Mouse (Mus musculus) midbrain, embryonic 15.5 days (tissue): ENCODE measurements around the gene Ankrd11. TPM values are rescaled to one million over a fixed set of nuclear protein-coding genes. Genes with fewer than 3 reads are reported as not detected.

ENCODE experiments used
- ATAC-seq: fragments of 200-750 bp; cut with Nextera tagmentation; replicated peaks from 2 replicates; pipeline ENCODE4 v1.8.0; 2017; ENCODE audit warnings: moderate TSS enrichment
- H3K27ac ChIP-seq: fragments of 300-500 bp; sonication (generic); 2 replicates; pipeline ENCODE4 v1.5.1; 2015; ENCODE audit warnings: mild to moderate bottlenecking, inconsistent platforms
- H3K27me3 ChIP-seq: fragments of 300-500 bp; sonication (generic); replicated peaks from 2 replicates; pipeline ENCODE4 v1.6.1; 2015; ENCODE audit warnings: inconsistent platforms
- H3K36me3 ChIP-seq: fragments of 300-500 bp; sonication (generic); replicated peaks from 2 replicates; pipeline ENCODE4 v1.6.1; 2015; ENCODE audit warnings: inconsistent platforms
- H3K4me1 ChIP-seq: fragments of 300-500 bp; sonication (generic); 2 replicates; pipeline ENCODE4 v1.6.1; 2015; ENCODE audit warnings: inconsistent platforms
- H3K4me2 ChIP-seq: fragments of 300-500 bp; sonication (generic); 2 replicates; pipeline ENCODE4 v1.6.1; 2015; ENCODE audit warnings: inconsistent platforms, mild to moderate bottlenecking, moderate library complexity
- H3K4me3 ChIP-seq: fragments of 300-500 bp; sonication (generic); 2 replicates; pipeline ENCODE4 v1.5.1; 2015; ENCODE audit warnings: mild to moderate bottlenecking, inconsistent platforms
- H3K9ac ChIP-seq: fragments of 300-500 bp; sonication (generic); 2 replicates; pipeline ENCODE4 v1.6.1; 2015; ENCODE audit warnings: mild to moderate bottlenecking, inconsistent platforms
- H3K9me3 ChIP-seq: fragments of 300-500 bp; sonication (generic); 2 replicates; pipeline ENCODE4 v1.6.1; 2016; ENCODE audit warnings: inconsistent platforms
- whole genome bisulfite sequencing: fragments of 180-500 bp; shearing (Covaris S2); methylation state at CpG from one replicate; pipeline ENCODE4 v1.1.7; 2015; ENCODE audit warnings: mixed read lengths; 5-methylcytosine and 5-hydroxymethylcytosine counted together
- polyA plus RNA-seq: library from polyadenylated mRNA; unstranded; fragments of >200 nt; fragmentation: Nextera tagmentation; extraction: Ambion mirVana; gene quantifications from 2 replicates; pipeline ENCODE4 v1.2.1, GENCODE M21; 2015

Gene Ankrd11
- polyA plus RNA-seq, 1 experiment from 2014 or later = 69.4 TPM

DNA sequence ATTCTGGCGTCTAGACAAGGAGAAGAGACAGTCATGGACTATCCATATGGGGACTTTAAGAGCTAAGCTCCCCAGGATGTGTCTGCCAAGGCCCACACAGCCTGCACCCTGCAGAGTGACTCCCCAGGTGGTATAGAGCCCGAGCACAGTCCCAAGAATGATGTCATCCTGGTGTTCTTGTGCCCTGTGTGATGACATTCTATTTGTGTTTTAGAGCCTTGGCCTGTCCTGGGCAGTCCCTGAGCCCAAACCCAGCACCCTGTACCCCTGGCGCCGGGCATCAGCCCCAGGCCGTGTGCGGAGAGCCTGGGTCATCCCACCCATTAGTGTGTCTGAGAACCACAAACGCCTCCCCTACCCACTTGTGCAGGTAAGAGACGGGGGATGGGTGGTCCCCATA is 185.8 kb downstream of the Ankrd11 start:
- no peak overlapping the region for H3K9ac ChIP-seq
- H3K27ac ChIP-seq = no peak overlapping the region
- 85% methylated on average over 8 of the region's 8 CpGs for WGBS
- H3K4me1 ChIP-seq = peaks cover 8% of the 10 kb centered on the region; the same call in 1 of the 2 replicates
- no peak for ATAC-seq
- H3K9me3 ChIP-seq = no peaks in the 10 kb centered on the region
- no peak overlapping the region for H3K4me2 ChIP-seq
- H3K27me3 ChIP-seq = no peaks in the 10 kb centered on the region
- H3K36me3 ChIP-seq = no peaks in the 10 kb centered on the region
- no peak overlapping the region for H3K4me3 ChIP-seq

DNA sequence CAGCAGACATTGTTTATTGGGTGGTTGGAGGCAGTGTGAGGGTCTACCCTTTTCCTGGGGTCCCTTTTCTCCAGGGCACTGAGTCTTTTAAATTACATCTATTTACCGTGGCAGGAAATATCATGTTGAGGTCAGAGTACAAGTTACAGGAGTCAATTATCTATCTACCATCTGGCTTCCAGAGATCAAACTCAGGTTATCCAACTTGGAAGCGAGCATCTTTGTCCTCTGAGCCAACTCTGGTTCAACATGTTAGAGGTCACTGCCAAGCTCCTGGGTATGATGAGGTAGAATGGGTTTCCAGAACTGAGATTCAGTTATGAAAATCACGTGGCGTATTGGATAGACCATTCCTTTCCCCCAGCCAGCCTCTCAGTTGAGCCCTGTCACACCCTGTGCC is 187.0 kb downstream of the Ankrd11 start:
- 88% methylated on average over 4 of the region's 4 CpGs for WGBS
- Histone ChIP-seq H3K27ac (no peak overlapping the region), H3K4me3 (no peak overlapping the region), H3K36me3 (no peaks in the 10 kb centered on the region), H3K4me1 (peaks cover 8% of the 10 kb centered on the region; the same call in 1 of the 2 replicates), H3K4me2 (no peak overlapping the region), H3K9ac (no peak overlapping the region), H3K27me3 (no peaks in the 10 kb centered on the region), H3K9me3 (no peaks in the 10 kb centered on the region)
- ATAC-seq = no peak

DNA sequence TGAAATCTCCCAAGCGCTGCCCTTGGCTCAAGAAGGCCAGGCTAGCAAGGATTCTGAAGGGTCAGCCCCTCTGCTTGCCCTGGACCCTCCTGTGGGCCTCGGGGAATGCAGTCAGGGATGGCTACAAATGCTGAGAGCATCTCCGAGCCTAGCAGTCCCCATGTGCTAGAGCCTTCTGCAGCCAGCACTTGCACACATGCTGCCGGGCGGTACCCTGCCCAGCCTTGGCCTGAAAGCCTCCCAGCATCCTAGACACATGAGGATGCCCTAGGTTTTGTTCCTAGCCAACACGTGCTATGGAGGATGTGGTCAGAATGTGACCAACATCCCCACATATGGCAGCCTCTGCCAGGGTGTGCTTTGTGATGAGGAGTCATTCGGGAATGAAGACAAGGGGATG is 187.7 kb downstream of the Ankrd11 start:
- Histone ChIP-seq H3K27me3 (no peaks in the 10 kb centered on the region), H3K36me3 (no peaks in the 10 kb centered on the region), H3K9ac (no peak overlapping the region), H3K4me3 (no peak overlapping the region), H3K27ac (no peak overlapping the region), H3K9me3 (no peaks in the 10 kb centered on the region), H3K4me1 (peaks cover 8% of the 10 kb centered on the region; the same call in 1 of the 2 replicates), H3K4me2 (no peak overlapping the region)
- 82% methylated on average over 7 of the region's 7 CpGs for WGBS
- ATAC-seq = no peak

DNA sequence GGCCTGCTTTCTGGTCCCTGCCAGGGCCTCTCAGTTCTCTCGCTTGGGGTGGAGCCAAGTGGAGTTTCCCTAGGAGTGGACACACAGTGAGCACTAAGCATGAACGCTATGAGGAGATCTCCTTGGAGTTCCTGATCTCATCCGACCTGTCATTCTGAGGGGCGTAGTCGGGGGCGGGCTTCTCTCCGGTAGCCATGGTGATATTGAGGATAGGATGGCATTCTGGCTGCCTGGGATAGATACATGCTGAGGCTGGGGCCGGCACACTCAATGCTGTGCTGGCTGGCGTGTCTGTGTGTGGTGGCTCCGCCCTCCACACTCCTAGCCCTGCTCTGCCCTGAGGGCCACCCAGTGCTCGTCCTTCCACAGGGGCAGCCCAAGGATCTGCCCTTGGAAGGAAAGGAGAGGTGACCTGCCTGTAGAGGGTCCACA is 188.7 kb downstream of the Ankrd11 start:
- H3K36me3 ChIP-seq = no peaks in the 10 kb centered on the region

DNA sequence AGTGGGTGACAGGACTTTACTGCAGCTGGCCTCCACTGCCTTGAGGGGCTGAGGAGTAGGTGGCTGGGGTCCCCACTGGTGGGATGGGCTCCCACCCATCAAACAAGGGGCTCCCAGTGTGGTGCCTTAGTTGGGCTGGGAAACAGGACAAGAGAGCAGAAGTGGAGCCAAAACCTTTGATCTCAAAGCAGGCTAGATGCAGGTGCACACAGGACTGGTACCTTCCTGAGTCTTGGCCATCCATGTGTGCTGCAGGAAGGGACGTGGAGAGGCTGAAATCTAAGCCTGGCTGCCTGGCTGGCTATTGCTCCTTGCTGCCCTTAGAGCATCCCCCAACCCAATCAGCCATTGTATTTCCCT is 189.6 kb downstream of the Ankrd11 start:
- H3K9me3 ChIP-seq = no peaks in the 10 kb centered on the region
- H3K27me3 ChIP-seq = no peaks in the 10 kb centered on the region
- H3K4me2 ChIP-seq = no peak overlapping the region
- 56% methylated on average over 1 of the region's 1 CpGs for WGBS
- H3K9ac ChIP-seq = no peak overlapping the region
- H3K4me3 ChIP-seq = no peak overlapping the region
- no peak overlapping the region for H3K27ac ChIP-seq
- no peak for ATAC-seq
- H3K4me1 ChIP-seq = peaks cover 12% of the 10 kb centered on the region; the same call in 1 of the 2 replicates
- no peaks in the 10 kb centered on the region for H3K36me3 ChIP-seq

More for the DNA sequence above, 188.7 kb downstream of the Ankrd11 start:
- ATAC-seq = peak; percentile 63; the same call in 1 of the 2 replicates
- H3K4me3 ChIP-seq = no peak overlapping the region
- no peak overlapping the region for H3K9ac ChIP-seq
- H3K9me3 ChIP-seq = no peaks in the 10 kb centered on the region
- no peak overlapping the region for H3K27ac ChIP-seq
- H3K4me2 ChIP-seq = no peak overlapping the region
- no peaks in the 10 kb centered on the region for H3K27me3 ChIP-seq
- peaks cover 8% of the 10 kb centered on the region; the same call in 1 of the 2 replicates for H3K4me1 ChIP-seq
- WGBS = 6% methylated on average over 11 of the region's 11 CpGs

DNA sequence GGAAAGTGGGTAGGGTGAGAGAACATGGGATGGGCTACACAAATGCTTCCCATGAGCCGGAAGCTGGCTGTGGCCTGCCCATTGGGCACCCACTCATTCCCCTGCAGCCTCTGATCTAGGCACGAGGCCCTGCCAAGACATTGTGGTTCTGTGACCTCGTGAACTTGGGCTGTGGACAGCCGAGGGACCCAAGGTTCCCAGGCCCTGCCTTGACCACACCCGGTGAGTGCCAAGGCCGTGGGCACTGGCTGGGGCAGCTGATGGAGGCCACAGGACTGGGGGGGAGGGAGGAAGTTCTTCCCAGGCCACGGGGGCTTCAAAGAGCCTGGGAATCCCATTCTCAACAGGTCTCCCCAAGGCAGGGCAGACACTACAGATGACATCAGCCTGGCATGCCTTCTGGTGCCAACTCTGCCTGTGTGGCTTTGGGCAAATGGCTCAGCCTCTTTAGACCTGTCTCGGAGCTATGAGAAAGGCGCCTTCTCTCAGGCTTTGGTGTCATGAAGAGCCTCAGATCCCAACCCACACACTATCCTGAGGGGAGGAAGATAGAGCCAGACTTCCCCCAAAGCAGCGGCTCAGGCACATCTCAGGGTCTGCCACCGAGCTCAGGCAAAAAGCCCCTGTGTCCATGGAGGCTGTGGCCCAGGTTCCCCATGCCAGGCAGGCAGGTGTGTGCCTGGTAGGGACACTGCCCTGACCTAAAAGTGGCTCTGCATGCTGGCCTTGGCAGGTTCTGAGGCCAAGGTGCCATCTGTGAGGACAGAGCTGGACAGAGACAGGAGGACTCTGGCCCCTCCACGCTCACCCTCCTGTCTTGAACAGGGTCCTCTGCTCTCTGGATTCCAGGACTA is 190.2 kb downstream of the Ankrd11 start:
- no peak overlapping the region for H3K27ac ChIP-seq
- peaks cover 12% of the 10 kb centered on the region; the same call in 1 of the 2 replicates for H3K4me1 ChIP-seq
- 82% methylated on average over 12 of the region's 12 CpGs for WGBS
- H3K4me3 ChIP-seq = no peak overlapping the region
- no peak overlapping the region for H3K9ac ChIP-seq
- no peak overlapping the region for H3K4me2 ChIP-seq
- no peaks in the 10 kb centered on the region for H3K36me3 ChIP-seq
- no peaks in the 10 kb centered on the region for H3K9me3 ChIP-seq
- no peaks in the 10 kb centered on the region for H3K27me3 ChIP-seq
- no peak for ATAC-seq

DNA sequence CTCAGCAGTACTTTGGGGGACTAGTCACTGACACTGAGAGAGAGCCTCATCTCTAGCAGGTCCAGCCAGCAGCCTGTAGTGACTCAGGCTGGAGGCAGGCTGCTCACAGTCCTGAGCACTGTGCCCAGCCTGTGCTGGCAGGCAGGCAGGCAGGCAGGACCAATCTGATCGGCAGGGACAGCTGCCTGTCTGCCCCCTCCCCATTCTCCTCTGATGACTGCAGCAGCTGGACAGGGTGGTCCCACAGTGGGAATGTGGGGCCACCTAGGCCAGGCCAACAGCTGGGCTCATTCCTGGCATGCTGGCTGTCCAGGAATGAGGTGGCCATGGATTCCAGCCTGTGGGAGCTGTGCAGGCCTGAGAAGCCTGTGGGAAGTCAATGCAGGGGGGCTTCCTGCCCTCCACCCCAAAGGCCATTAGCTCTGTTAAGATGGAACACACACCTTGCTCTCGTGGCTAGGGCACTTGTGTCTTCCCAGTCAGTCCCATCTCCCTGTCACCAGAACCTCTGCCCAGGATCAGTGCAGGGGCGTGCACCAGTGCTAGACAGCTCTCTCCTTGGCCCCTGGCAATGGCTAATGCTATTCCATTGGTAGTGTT is 191.3 kb downstream of the Ankrd11 start:
- no peak overlapping the region for H3K9ac ChIP-seq
- no peaks in the 10 kb centered on the region for H3K9me3 ChIP-seq
- H3K4me2 ChIP-seq = no peak overlapping the region
- peaks cover 12% of the 10 kb centered on the region; the same call in 1 of the 2 replicates for H3K4me1 ChIP-seq
- no peak overlapping the region for H3K4me3 ChIP-seq
- ATAC-seq = no peak
- no peaks in the 10 kb centered on the region for H3K27me3 ChIP-seq
- no peak overlapping the region for H3K27ac ChIP-seq
- no peaks in the 10 kb centered on the region for H3K36me3 ChIP-seq
- 72% methylated on average over 3 of the region's 3 CpGs for WGBS

DNA sequence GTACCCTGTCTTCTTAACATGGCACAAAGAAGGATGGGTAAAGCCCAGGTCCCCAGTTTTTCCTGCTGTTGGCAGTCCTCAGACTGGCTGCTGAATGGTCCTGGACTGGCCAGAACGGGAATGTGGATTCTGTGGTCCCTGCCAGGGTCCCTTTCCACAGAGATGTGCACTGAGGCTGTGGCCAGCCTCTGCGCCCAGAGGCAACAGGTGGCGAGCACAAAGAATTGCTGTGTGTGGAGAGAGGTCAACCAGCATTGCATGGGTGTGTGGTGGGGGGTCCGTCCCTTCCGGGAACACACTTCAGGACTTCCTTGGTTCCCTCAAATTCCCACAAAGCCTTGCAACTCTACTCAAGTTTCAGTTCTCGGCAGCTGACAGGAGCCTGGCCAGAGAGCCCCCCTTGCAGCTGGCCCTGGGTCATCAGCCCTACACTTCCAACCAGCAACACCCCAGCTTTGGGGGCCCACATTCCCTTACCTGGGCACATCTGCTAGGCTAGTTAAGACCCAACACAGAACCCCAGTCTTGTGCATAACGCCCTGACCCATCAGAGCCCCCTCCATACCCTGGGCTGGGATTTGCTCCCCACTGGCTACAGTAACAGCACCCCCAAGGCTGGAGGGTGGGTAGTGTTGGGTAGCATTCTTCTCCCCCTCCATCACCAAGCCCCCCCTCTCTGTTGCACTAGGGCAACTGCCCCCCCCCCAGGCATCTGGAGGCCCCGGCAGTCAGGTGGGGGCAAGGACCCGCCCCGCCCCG is 192.7 kb downstream of the Ankrd11 start:
- 74% methylated on average over 11 of the region's 11 CpGs for WGBS
- H3K4me1 ChIP-seq = peaks cover 12% of the 10 kb centered on the region; the same call in 1 of the 2 replicates
- no peak for ATAC-seq
- H3K27ac ChIP-seq = no peak overlapping the region
- no peaks in the 10 kb centered on the region for H3K36me3 ChIP-seq
- H3K9me3 ChIP-seq = no peaks in the 10 kb centered on the region
- no peak overlapping the region for H3K9ac ChIP-seq
- no peak overlapping the region for H3K4me3 ChIP-seq
- no peak overlapping the region for H3K4me2 ChIP-seq
- no peaks in the 10 kb centered on the region for H3K27me3 ChIP-seq

DNA sequence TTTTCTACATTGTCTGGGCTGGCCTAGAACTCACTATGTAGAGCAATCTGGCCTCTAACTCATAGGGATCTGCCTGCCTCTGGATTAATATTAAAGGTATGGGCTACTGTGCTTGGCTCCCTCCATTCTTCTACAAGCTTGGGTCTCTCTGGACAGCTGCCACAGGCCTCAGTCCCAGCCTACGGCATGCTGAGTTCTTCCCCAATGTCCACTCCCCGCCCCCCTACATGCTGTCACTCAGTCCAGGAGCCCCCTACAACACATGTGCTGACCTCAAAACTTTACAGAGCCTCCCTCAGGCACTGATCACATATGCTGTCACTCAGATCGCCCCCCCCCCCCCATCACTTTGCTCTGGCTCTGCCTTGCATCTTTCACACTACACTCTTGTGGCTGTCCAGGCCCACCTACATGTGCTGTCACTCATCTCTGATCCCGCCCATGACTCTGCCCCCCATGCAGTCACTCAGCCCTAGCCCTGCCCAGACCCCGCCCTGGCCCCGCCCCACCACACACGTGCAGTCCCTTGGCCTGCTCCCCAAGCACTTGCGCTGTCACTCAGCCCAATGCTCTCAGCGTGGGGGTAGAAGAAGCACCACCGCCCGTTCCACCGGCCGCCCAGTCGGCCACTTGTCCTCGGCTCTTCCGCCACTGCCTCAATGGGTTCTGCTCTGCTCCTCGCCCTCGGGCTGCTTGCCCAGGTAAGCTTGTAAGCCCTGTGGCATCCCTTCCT is 194.1 kb downstream of the Ankrd11 start, which contains the start of gene Cdh15:
Gene Cdh15 (plus strand): TSS at position 138 of the 733 bp plus-strand sequence.
- peak; percentile 84 for ATAC-seq
- no peaks in the 10 kb centered on the region for H3K36me3 ChIP-seq
- H3K4me3 ChIP-seq = no peak within 1 kb of the TSS
- 17% methylated on average over 18 of the region's 18 CpGs for WGBS
- H3K27me3 ChIP-seq = no peaks in the 10 kb centered on the region
- H3K9me3 ChIP-seq = no peaks in the 10 kb centered on the region
- H3K4me2 ChIP-seq = peak within 1 kb of the TSS; percentile 26
- H3K27ac ChIP-seq = no peak within 1 kb of the TSS
- 0 out of 2 replicates have a peak, but pooled peaks cover 4% of the 10 kb centered on the region for H3K4me1 ChIP-seq
- no peak within 1 kb of the TSS for H3K9ac ChIP-seq

DNA sequence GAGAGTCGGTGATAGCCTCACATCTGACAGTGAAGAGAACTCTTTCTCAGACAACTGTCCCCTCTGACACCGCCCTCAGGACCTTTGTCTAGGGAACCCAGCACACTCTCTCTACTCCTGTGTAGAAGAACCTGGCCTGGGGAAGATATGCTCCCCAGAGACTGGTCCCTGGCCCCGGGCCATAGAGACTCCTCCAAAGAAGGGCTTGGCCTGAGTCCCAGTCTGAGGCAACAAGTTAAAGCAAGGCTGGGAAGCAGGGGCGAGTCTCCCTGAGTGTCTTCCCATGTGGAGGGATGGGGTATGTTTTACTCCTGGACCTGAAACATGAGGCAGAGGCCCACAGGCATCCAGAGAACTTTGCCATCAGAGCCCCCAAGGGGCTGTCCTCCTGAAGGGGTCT is 196.4 kb downstream of the Ankrd11 start:
- 80% methylated on average over 4 of the region's 4 CpGs for WGBS
- H3K4me2 ChIP-seq = no peak overlapping the region
- 0 out of 2 replicates have a peak, but pooled peaks cover 4% of the 10 kb centered on the region for H3K4me1 ChIP-seq
- no peak for ATAC-seq
- no peak overlapping the region for H3K27ac ChIP-seq
- no peaks in the 10 kb centered on the region for H3K27me3 ChIP-seq
- no peak overlapping the region for H3K4me3 ChIP-seq
- no peaks in the 10 kb centered on the region for H3K9me3 ChIP-seq
- no peaks in the 10 kb centered on the region for H3K36me3 ChIP-seq
- no peak overlapping the region for H3K9ac ChIP-seq

DNA sequence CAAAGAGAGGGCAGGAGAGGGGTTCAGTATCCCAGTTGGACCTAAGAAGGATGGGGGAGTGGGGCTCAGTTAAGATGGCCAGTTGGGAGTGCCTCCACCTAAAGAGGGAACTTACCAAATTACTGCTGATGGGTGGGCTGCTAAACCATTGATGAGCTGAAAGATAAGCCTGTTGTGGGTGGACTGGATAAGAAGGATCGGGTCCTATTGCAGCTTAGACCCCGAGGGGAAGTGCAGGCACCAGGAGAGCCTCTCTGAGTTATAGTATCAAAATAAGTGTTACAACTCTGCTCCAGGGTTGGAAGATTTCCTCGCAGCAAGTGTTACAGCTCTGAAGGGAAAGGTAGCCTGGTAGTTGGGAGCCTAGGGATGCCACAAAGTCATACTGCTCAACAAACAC is 197.9 kb downstream of the Ankrd11 start:
- H3K27me3 ChIP-seq = no peaks in the 10 kb centered on the region
- no peaks in the 10 kb centered on the region for H3K9me3 ChIP-seq
- ATAC-seq = no peak
- H3K27ac ChIP-seq = no peak overlapping the region
- H3K4me1 ChIP-seq = 0 out of 2 replicates have a peak, but pooled peaks cover 4% of the 10 kb centered on the region
- H3K4me3 ChIP-seq = no peak overlapping the region
- H3K4me2 ChIP-seq = no peak overlapping the region
- 75% methylated on average over 3 of the region's 3 CpGs for WGBS
- H3K36me3 ChIP-seq = no peaks in the 10 kb centered on the region
- no peak overlapping the region for H3K9ac ChIP-seq
